Mouse (Mus musculus): ENCODE data around the gene Vmn2r18. TPM values are rescaled to one million over a fixed set of nuclear protein-coding genes. Genes with fewer than 3 reads are reported as not detected.

Gene Vmn2r18
- not detected in 2 replicates for polyA plus RNA-seq (2012; rRNA removed)

GRCm38 (mm10) chr5:151605921-151606320 lies at the start of gene Vmn2r18:
TSS of gene Vmn2r18 (minus strand) at chr5:151606021.
- no peaks in the 10 kb centered on the region for H3K27me3 ChIP-seq (ENCODE audit: control insufficient read depth, insufficient read depth, low read length)
- no peak within 1 kb of the TSS for H3K27ac ChIP-seq (ENCODE audit: insufficient read depth, low read depth, low read length)
- no peak for TF ChIP-seq POLR2A (IDR thresholded peaks at IDR 0.05; ENCODE audit: low read depth, low read length)
- no peak for TF ChIP-seq CTCF (IDR thresholded peaks at IDR 0.05; ENCODE audit: extremely low read depth, insufficient read length, insufficient replicate concordance, low read depth, low read length)
- no peaks in the 10 kb centered on the region for H3K4me1 ChIP-seq (ENCODE audit: control insufficient read depth, insufficient read depth, insufficient read length, low read length)
- no peak within 1 kb of the TSS for H3K4me3 ChIP-seq (ENCODE audit: low read depth, low read length)
- 90% methylated on average over 3 of the region's 3 CpGs for WGBS
- no peaks in the 10 kb centered on the region for H3K36me3 ChIP-seq (ENCODE audit: control insufficient read depth, insufficient read depth, low read length)

- TF ChIP-seq POLR2A (IDR thresholded peaks at IDR 0.05; ENCODE audit: low read depth, low read length) (no peak), CTCF (IDR thresholded peaks at IDR 0.05; ENCODE audit: extremely low read depth, insufficient read length, insufficient replicate concordance, low read depth, low read length) (no peak)
- H3K27ac ChIP-seq (ENCODE audit: insufficient read depth, low read depth, low read length) = no peak overlapping the region
- whole genome bisulfite sequencing = 61% methylated on average over 3 of the region's 3 CpGs
- peaks cover 1% of the 10 kb centered on the region; the same call in 1 of the 2 replicates for H3K4me1 ChIP-seq (ENCODE audit: control insufficient read depth, insufficient read depth, insufficient read length, low read length)
- H3K27me3 ChIP-seq (ENCODE audit: control insufficient read depth, insufficient read depth, low read length) = no peaks in the 10 kb centered on the region
- H3K4me3 ChIP-seq (ENCODE audit: low read depth, low read length) = no peak overlapping the region
- H3K36me3 ChIP-seq (ENCODE audit: control insufficient read depth, insufficient read depth, low read length) = peaks cover 12% of the 10 kb centered on the region
Measured at GRCm38 (mm10) chr5:151651411-151651784, 45.6 kb upstream of the Vmn2r18 start.

- TF ChIP-seq POLR2A (IDR thresholded peaks at IDR 0.05; ENCODE audit: low read depth, low read length) (0 out of 2 replicates have a peak, but pooled peaks have one; percentile 45), CTCF (IDR thresholded peaks at IDR 0.05; ENCODE audit: extremely low read depth, insufficient read length, insufficient replicate concordance, low read depth, low read length) (peak; percentile 77)
- under 1% methylated on average over 42 of the region's 42 CpGs for WGBS
- Histone ChIP-seq H3K4me3 (ENCODE audit: low read depth, low read length) (peak within 1 kb of the TSS; percentile 90), H3K36me3 (ENCODE audit: control insufficient read depth, insufficient read depth, low read length) (peaks cover 17% of the 10 kb centered on the region), H3K27me3 (ENCODE audit: control insufficient read depth, insufficient read depth, low read length) (no peaks in the 10 kb centered on the region), H3K4me1 (ENCODE audit: control insufficient read depth, insufficient read depth, insufficient read length, low read length) (peaks cover 1% of the 10 kb centered on the region; the same call in 1 of the 2 replicates), H3K27ac (ENCODE audit: insufficient read depth, low read depth, low read length) (peak within 1 kb of the TSS; percentile 29)
Measured at GRCm38 (mm10) chr5:151650700-151651410, 45.0 kb upstream of the Vmn2r18 start, which contains the start of gene Rfc3. TSS of gene Rfc3 (minus strand) at chr5:151651242.

GRCm38 (mm10) chr5:151644845-151645244 lies 39.0 kb upstream of the Vmn2r18 start:
- no peaks in the 10 kb centered on the region for H3K4me1 ChIP-seq (ENCODE audit: control insufficient read depth, insufficient read depth, insufficient read length, low read length)
- no peak overlapping the region for H3K4me3 ChIP-seq (ENCODE audit: low read depth, low read length)
- WGBS = 89% methylated on average over 7 of the region's 7 CpGs
- H3K27me3 ChIP-seq (ENCODE audit: control insufficient read depth, insufficient read depth, low read length) = no peaks in the 10 kb centered on the region
- no peak overlapping the region for H3K27ac ChIP-seq (ENCODE audit: insufficient read depth, low read depth, low read length)
- TF ChIP-seq POLR2A (IDR thresholded peaks at IDR 0.05; ENCODE audit: low read depth, low read length) (no peak), CTCF (IDR thresholded peaks at IDR 0.05; ENCODE audit: extremely low read depth, insufficient read length, insufficient replicate concordance, low read depth, low read length) (peak; percentile 43; the same call in 1 of the 2 replicates)
- H3K36me3 ChIP-seq (ENCODE audit: control insufficient read depth, insufficient read depth, low read length) = peaks cover 46% of the 10 kb centered on the region

- Histone ChIP-seq H3K27me3 (ENCODE audit: control insufficient read depth, insufficient read depth, low read length) (no peaks in the 10 kb centered on the region), H3K36me3 (ENCODE audit: control insufficient read depth, insufficient read depth, low read length) (peaks cover 42% of the 10 kb centered on the region)
- WGBS = 79% methylated on average over 5 of the region's 5 CpGs
Measured at GRCm38 (mm10) chr5:151642867-151643266, 37.0 kb upstream of the Vmn2r18 start.

GRCm38 (mm10) chr5:151642102-151642501 lies 36.3 kb upstream of the Vmn2r18 start:
- 96% methylated on average over 1 of the region's 1 CpGs for WGBS
- Histone ChIP-seq H3K27ac (ENCODE audit: insufficient read depth, low read depth, low read length) (no peak overlapping the region), H3K4me1 (ENCODE audit: control insufficient read depth, insufficient read depth, insufficient read length, low read length) (no peaks in the 10 kb centered on the region), H3K27me3 (ENCODE audit: control insufficient read depth, insufficient read depth, low read length) (no peaks in the 10 kb centered on the region), H3K36me3 (ENCODE audit: control insufficient read depth, insufficient read depth, low read length) (peaks cover 38% of the 10 kb centered on the region), H3K4me3 (ENCODE audit: low read depth, low read length) (no peak overlapping the region)
- TF ChIP-seq POLR2A (IDR thresholded peaks at IDR 0.05; ENCODE audit: low read depth, low read length) (no peak), CTCF (IDR thresholded peaks at IDR 0.05; ENCODE audit: extremely low read depth, insufficient read length, insufficient replicate concordance, low read depth, low read length) (no peak)

More at GRCm38 (mm10) chr5:151642867-151643266, 37.0 kb upstream of the Vmn2r18 start:
- Histone ChIP-seq H3K4me3 (ENCODE audit: low read depth, low read length) (no peak overlapping the region), H3K4me1 (ENCODE audit: control insufficient read depth, insufficient read depth, insufficient read length, low read length) (no peaks in the 10 kb centered on the region), H3K27ac (ENCODE audit: insufficient read depth, low read depth, low read length) (no peak overlapping the region)
- TF ChIP-seq CTCF (IDR thresholded peaks at IDR 0.05; ENCODE audit: extremely low read depth, insufficient read length, insufficient replicate concordance, low read depth, low read length) = no peak
- no peak for TF ChIP-seq POLR2A (IDR thresholded peaks at IDR 0.05; ENCODE audit: low read depth, low read length)

- Histone ChIP-seq H3K4me3 (ENCODE audit: low read depth, low read length) (no peak overlapping the region), H3K27me3 (ENCODE audit: control insufficient read depth, insufficient read depth, low read length) (no peaks in the 10 kb centered on the region), H3K4me1 (ENCODE audit: control insufficient read depth, insufficient read depth, insufficient read length, low read length) (no peaks in the 10 kb centered on the region), H3K27ac (ENCODE audit: insufficient read depth, low read depth, low read length) (no peak overlapping the region), H3K36me3 (ENCODE audit: control insufficient read depth, insufficient read depth, low read length) (no peaks in the 10 kb centered on the region)
- WGBS = 74% methylated on average over 1 of the region's 1 CpGs
- TF ChIP-seq CTCF (IDR thresholded peaks at IDR 0.05; ENCODE audit: extremely low read depth, insufficient read length, insufficient replicate concordance, low read depth, low read length) = no peak
- TF ChIP-seq POLR2A (IDR thresholded peaks at IDR 0.05; ENCODE audit: low read depth, low read length) = no peak
Measured at GRCm38 (mm10) chr5:151601696-151602095, 4.1 kb downstream of the Vmn2r18 start.

Other genes with a start within 250 kb of the Vmn2r18 start
- gene Gm42906, start 177.9 kb downstream of the Vmn2r18 start, polyA plus RNA-seq (2012; rRNA removed) = not detected in 2 replicates
- gene Rfc3, start 45.2 kb upstream of the Vmn2r18 start, polyA plus RNA-seq (2012; rRNA removed) = 4.5 and 7.2 TPM in 2 replicates

All from small intestine, adult 2 months (tissue).